27 mouse cellular contexts compared by ENCODE assay signal in genomic region chr6:26287900-26288299, GRCm38 (mm10).
"Had no signal": no experiment of that assay in that cellular context is flagged by ENCODE, and none has a peak within 500 bp of the region (broad histone marks: within the 10 kb centered on the region; RNA-seq: fewer than 3 reads in every experiment).

No protein-coding gene starts in this region.

- H3K4me3 ChIP-seq: limb, embryonic 10.5 days; limb, embryonic 12.5 days; limb, embryonic 13.5 days; limb, embryonic 15.5 days; liver, embryonic 12.5 days; liver, embryonic 13.5 days; liver, embryonic 15.5 days; lung, embryonic 15.5 days; megakaryocyte, embryonic 14.5 days; midbrain, embryonic 10.5 days; midbrain, embryonic 12.5 days; midbrain, embryonic 13.5 days; midbrain, embryonic 15.5 days; myocyte had no signal

- H3K27me3 ChIP-seq: limb, embryonic 12.5 days; limb, embryonic 13.5 days; limb, embryonic 15.5 days; liver, embryonic 12.5 days; liver, embryonic 13.5 days; liver, embryonic 15.5 days; lung, embryonic 15.5 days; megakaryocyte, embryonic 14.5 days; midbrain, embryonic 12.5 days; midbrain, embryonic 13.5 days; midbrain, embryonic 15.5 days had no signal

- H3K4me1 ChIP-seq: limb, embryonic 10.5 days; limb, embryonic 12.5 days; limb, embryonic 13.5 days; limb, embryonic 15.5 days; liver, embryonic 12.5 days; liver, embryonic 13.5 days; liver, embryonic 15.5 days; lung, embryonic 15.5 days; megakaryocyte, embryonic 14.5 days; midbrain, embryonic 10.5 days; midbrain, embryonic 12.5 days; midbrain, embryonic 13.5 days; midbrain, embryonic 15.5 days had no signal

- H3K27ac ChIP-seq: limb, embryonic 10.5 days; limb, embryonic 12.5 days; limb, embryonic 13.5 days; limb, embryonic 15.5 days; liver, embryonic 12.5 days; liver, embryonic 13.5 days; liver, embryonic 14.5 days; liver, embryonic 15.5 days; lung, embryonic 15.5 days; macrophage; midbrain, embryonic 10.5 days; midbrain, embryonic 12.5 days; midbrain, embryonic 13.5 days; midbrain, embryonic 15.5 days had no signal

- H3K9ac ChIP-seq: limb, embryonic 12.5 days; limb, embryonic 13.5 days; limb, embryonic 15.5 days; liver, embryonic 12.5 days; liver, embryonic 13.5 days; liver, embryonic 14.5 days; liver, embryonic 15.5 days; liver, postnatal 0 days; lung, embryonic 14.5 days; lung, embryonic 15.5 days; midbrain, embryonic 12.5 days; midbrain, embryonic 13.5 days; midbrain, embryonic 15.5 days had no signal

- H3K36me3 ChIP-seq: limb, embryonic 10.5 days; limb, embryonic 12.5 days; limb, embryonic 13.5 days; limb, embryonic 15.5 days; liver, embryonic 12.5 days; liver, embryonic 13.5 days; liver, embryonic 15.5 days; lung, embryonic 15.5 days; midbrain, embryonic 10.5 days; midbrain, embryonic 12.5 days; midbrain, embryonic 13.5 days; midbrain, embryonic 15.5 days had no signal

- H3K9me3 ChIP-seq: limb, embryonic 10.5 days; limb, embryonic 12.5 days; limb, embryonic 13.5 days; limb, embryonic 15.5 days; liver, embryonic 12.5 days; liver, embryonic 13.5 days; liver, embryonic 15.5 days; lung, embryonic 15.5 days; megakaryocyte, embryonic 14.5 days; midbrain, embryonic 10.5 days; midbrain, embryonic 12.5 days; midbrain, embryonic 13.5 days; midbrain, embryonic 15.5 days had no signal

- DNase-seq: left cerebral cortex, postnatal 4 days; liver; liver, embryonic 13.5 days; liver, postnatal 0 days; lung, adult 18-20 months; lung, adult 2 months; lung, embryonic 14.5 days; lung, postnatal 10 days; lung, postnatal 14 days; lung, postnatal 36 days; lung, postnatal 4 days; midbrain, embryonic 14.5 days had no signal
